Mouse (Mus musculus) ovary, adult 10 weeks (tissue): ENCODE data around the gene Arhgef40. TPM values are rescaled to one million over a fixed set of nuclear protein-coding genes. Genes with fewer than 3 reads are reported as not detected.

ENCODE experiments used
- polyA plus RNA-seq: library from polyadenylated mRNA; stranded (reverse); fragments of 350-450 nt; fragmentation: Illumina TruSeq; extraction: RNeasy Lipid Tissue Mini Kit (QIAGEN cat#74804); gene quantifications from one replicate; pipeline ENCODE4 v1.2.3, GENCODE M21; 2014

The Arhgef40 gene
- 7.2 TPM for polyA plus RNA-seq

DNA sequence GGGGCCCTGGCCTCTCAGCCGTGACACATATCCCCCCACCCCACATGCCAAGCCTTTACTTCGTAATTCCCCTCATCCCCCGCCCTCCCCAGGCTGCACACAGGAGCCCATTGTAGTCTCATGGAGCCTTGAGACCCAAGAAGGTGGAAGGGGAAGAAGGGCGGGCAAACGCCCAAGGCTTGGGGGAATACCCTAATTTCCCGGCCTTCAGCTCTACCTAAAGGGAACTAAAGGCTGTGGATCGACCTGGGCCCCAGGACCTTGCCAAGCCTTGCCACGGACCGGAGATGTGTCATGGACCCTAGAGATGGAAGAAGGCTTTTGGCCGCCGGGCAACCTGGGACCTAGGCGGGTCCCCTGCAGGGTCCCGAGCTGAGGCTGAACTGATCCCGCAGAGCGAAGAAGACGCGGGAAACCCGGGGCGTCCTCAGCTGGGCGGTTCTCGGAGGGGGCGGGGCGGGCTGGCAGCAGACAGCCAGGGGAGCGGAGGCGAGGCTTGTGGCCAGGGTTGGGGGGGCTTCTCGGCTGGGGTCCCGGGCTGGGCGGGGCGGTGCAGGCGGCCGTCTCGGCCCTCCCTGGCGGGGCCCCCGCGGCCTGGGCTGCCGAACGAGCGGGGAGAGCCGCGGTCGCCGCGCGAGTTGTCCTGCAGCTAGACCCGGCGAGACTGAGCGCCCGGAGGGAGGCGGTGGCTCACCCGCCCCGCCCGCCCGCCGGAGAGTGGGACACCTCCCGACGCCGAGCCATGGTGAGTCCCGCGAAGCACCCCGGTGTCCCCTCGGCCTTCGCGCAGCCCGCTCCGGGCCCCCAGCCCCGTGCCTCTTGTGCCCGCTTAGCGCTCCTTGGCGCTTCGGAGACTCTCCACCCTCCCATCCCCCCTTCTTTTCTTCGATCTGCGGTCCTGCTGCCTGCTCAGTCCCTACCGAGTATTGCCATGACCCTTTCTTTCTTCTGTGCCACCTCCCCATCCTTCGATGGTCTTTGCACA lies at the start of gene Arhgef40:
Gene Arhgef40, plus strand, starts transcription at position 473 of the 985 bp plus-strand sequence.

GRCm38 (mm10) chr14:52015445-52016100 lies 31.1 kb downstream of the Arhgef40 start, which contains the start of gene Tmem253:
Tmem253 (plus strand) TSS chr14:52015658.

GRCm38 (mm10) chr14:52020486-52021137 lies 36.1 kb downstream of the Arhgef40 start, which contains the start of gene Zfp219:
Zfp219 (minus strand) TSS chr14:52020733.

DNA sequence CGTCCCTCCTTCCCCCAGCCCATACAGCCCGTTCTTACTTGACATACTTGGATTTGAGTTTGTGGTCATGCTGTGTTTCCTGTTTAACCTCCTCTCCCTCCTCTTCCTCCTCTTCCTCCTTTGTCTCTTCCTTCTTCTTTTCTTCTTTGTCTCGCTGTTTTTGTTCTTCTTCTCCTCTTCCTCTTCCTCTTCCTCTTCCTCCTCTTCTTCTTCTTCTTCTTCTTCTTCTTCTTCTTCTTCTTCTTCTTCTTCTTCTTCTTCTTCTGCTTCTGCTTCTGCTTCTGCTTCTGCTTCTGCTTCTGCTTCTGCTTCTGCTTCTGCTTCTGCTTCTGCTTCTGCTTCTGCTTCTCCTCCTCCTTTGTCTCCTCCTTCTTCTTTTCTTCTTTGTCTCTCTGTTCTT lies 57.8 kb downstream of the Arhgef40 start, which contains the start of gene Olfr221:
Gene Olfr221, minus strand, starts transcription at position 101 of the 400 bp plus-strand sequence.

Other genes starting within 250 kb of the Arhgef40 start
- gene Ang4, start 211.1 kb upstream of the Arhgef40 start, polyA plus RNA-seq: not detected
- not detected for gene AY358078, start 184.7 kb upstream of the Arhgef40 start, polyA plus RNA-seq
- gene Ear6, start 131.0 kb upstream of the Arhgef40 start, polyA plus RNA-seq: not detected
- 4.9 TPM for gene Mettl17, start 99.9 kb upstream of the Arhgef40 start, polyA plus RNA-seq
- gene Slc39a2, start 91.8 kb upstream of the Arhgef40 start, polyA plus RNA-seq: 0.23 TPM
- 343 TPM for gene Ndrg2, start 70.6 kb upstream of the Arhgef40 start, polyA plus RNA-seq
- not detected for gene Tppp2, start 66.3 kb upstream of the Arhgef40 start, polyA plus RNA-seq
- gene Rnase13, start 61.9 kb upstream of the Arhgef40 start, polyA plus RNA-seq: not detected
- not detected for gene Tmem253, start 30.9 kb downstream of the Arhgef40 start, polyA plus RNA-seq
- 0.88 TPM for gene Zfp219, start 36.0 kb downstream of the Arhgef40 start, polyA plus RNA-seq
- gene Olfr221, start 57.7 kb downstream of the Arhgef40 start, polyA plus RNA-seq: not detected
- 552 TPM for gene Hnrnpc, start 119.3 kb downstream of the Arhgef40 start, polyA plus RNA-seq
- gene Rpgrip1, start 126.0 kb downstream of the Arhgef40 start, polyA plus RNA-seq: 1.2 TPM
- 121 TPM for gene Supt16, start 212.7 kb downstream of the Arhgef40 start, polyA plus RNA-seq